Mouse (Mus musculus) heart, postnatal 0 days (tissue): ENCODE results near the gene Tmem56. TPM values are rescaled to one million over a fixed set of nuclear protein-coding genes. Genes with fewer than 3 reads are reported as not detected.

Experiments
- ATAC-seq: fragments of 200-750 bp; cut with Nextera tagmentation; 2 replicates; pipeline ENCODE4 v1.8.0; 2017; ENCODE audit warnings: low read depth, moderate number of reproducible peaks, moderate library complexity; ENCODE audit not compliant: insufficient read depth
- DNase-seq: peaks from one replicate; pipeline ENCODE4 v3.0.0-alpha.2; 2016; ENCODE audit warnings: low spot score
- H3K27ac ChIP-seq: fragments of 300-500 bp; sonication (generic); 2 replicates; pipeline ENCODE4 v1.5.1; 2014; ENCODE audit warnings: low read depth, mild to moderate bottlenecking
- H3K27me3 ChIP-seq: fragments of 300-500 bp; sonication (generic); 2 replicates; pipeline ENCODE4 v1.6.1; 2014; ENCODE audit warnings: low read length, mixed read lengths; ENCODE audit not compliant: control insufficient read depth, insufficient read depth
- H3K36me3 ChIP-seq: fragments of 300-500 bp; sonication (generic); replicated peaks from 2 replicates; pipeline ENCODE4 v1.6.1; 2014; ENCODE audit warnings: low read length, mixed read lengths; ENCODE audit not compliant: control insufficient read depth, insufficient read depth
- H3K4me1 ChIP-seq: fragments of 300-500 bp; sonication (generic); 2 replicates; pipeline ENCODE4 v1.6.1; 2014; ENCODE audit warnings: antibody characterized with exemption; ENCODE audit not compliant: control insufficient read depth, insufficient read depth
- H3K4me2 ChIP-seq: fragments of 300-500 bp; sonication (generic); 2 replicates; pipeline ENCODE4 v1.6.1; 2014; ENCODE audit warnings: low read depth, mild to moderate bottlenecking, low read length, moderate library complexity
- H3K4me3 ChIP-seq: fragments of 300-500 bp; sonication (generic); 2 replicates; pipeline ENCODE4 v1.5.1; 2014; ENCODE audit warnings: low read depth, low read length
- H3K9ac ChIP-seq: fragments of 300-500 bp; sonication (generic); replicated peaks from 2 replicates; pipeline ENCODE4 v1.6.1; 2014; ENCODE audit warnings: low read depth, low read length, mixed read lengths
- H3K9me3 ChIP-seq: fragments of 300-500 bp; sonication (generic); replicated peaks from 2 replicates; pipeline ENCODE4 v1.6.1; 2016; ENCODE audit warnings: low read length; ENCODE audit not compliant: control insufficient read depth
- CTCF ChIP-seq: IDR thresholded peaks from 2 replicates; pipeline ENCODE4 v1.5.1; 2016; ENCODE audit warnings: antibody characterized with exemption, control low read depth, low read depth
- EP300 ChIP-seq: IDR thresholded peaks from 2 replicates; pipeline ENCODE4 v1.6.1; 2016; ENCODE audit warnings: antibody characterized with exemption, low read depth
- WGBS: fragments of 180-500 bp; shearing (Covaris S2); extraction: QIAGEN DNeasy Blood & Tissue Kit; methylation state at CpG from one replicate; pipeline ENCODE4 v1.1.7; 2014; 5-methylcytosine and 5-hydroxymethylcytosine counted together
- polyA plus RNA-seq: library from polyadenylated mRNA; unstranded; fragments of >200 nt; fragmentation: Nextera tagmentation; extraction: Ambion mirVana; gene quantifications from 2 replicates; pipeline ENCODE4 v1.2.1, GENCODE M21; 2015
- total RNA-seq: library from RNA; depleted of rRNA; stranded (reverse); fragments of >200 nt; gene quantifications from 2 replicates; pipeline ENCODE4 v1.2.3, GENCODE M21; 2014; ENCODE audit warnings: low replicate concordance

Gene Tmem56
- total and polyA plus RNA-seq, 2 experiments from 2014 or later, result 0.36 to 4.4 TPM

GRCm38 (mm10) chr3:121176011-121176410 lies 106.9 kb downstream of the Tmem56 start:
- Histone ChIP-seq H3K4me3 (no peak overlapping the region), H3K27me3 (no peaks in the 10 kb centered on the region), H3K4me2 (no peak overlapping the region), H3K36me3 (no peaks in the 10 kb centered on the region), H3K4me1 (no peaks in the 10 kb centered on the region), H3K9ac (no peak overlapping the region), H3K27ac (no peak overlapping the region), H3K9me3 (no peaks in the 10 kb centered on the region)
- WGBS, result 88% methylated on average over 1 of the region's 1 CpGs
- ATAC-seq, result no peak
- TF ChIP-seq EP300 (no peak), CTCF (no peak)
- no peak for DNase-seq

GRCm38 (mm10) chr3:121174248-121174945 lies 108.5 kb downstream of the Tmem56 start:
- 50% methylated on average over 9 of the region's 9 CpGs for WGBS
- H3K36me3 ChIP-seq, result no peaks in the 10 kb centered on the region
- ATAC-seq (no peak), DNase-seq (no peak)
- H3K4me2 ChIP-seq, result no peak overlapping the region
- no peak for TF ChIP-seq EP300
- no peak for TF ChIP-seq CTCF
- H3K27me3 ChIP-seq, result no peaks in the 10 kb centered on the region
- H3K9ac ChIP-seq, result no peak overlapping the region
- no peaks in the 10 kb centered on the region for H3K4me1 ChIP-seq
- no peaks in the 10 kb centered on the region for H3K9me3 ChIP-seq
- no peak overlapping the region for H3K27ac ChIP-seq
- H3K4me3 ChIP-seq, result no peak overlapping the region

- Histone ChIP-seq H3K4me2 (no peak overlapping the region), H3K9ac (no peak overlapping the region), H3K9me3 (no peaks in the 10 kb centered on the region), H3K27ac (no peak overlapping the region), H3K27me3 (no peaks in the 10 kb centered on the region), H3K4me1 (no peaks in the 10 kb centered on the region), H3K4me3 (no peak overlapping the region), H3K36me3 (no peaks in the 10 kb centered on the region)
- TF ChIP-seq EP300 (no peak), CTCF (no peak)
- DNase-seq (no peak), ATAC-seq (no peak)
- 79% methylated on average over 2 of the region's 2 CpGs for WGBS
Observed at GRCm38 (mm10) chr3:121172718-121173117, 110.2 kb downstream of the Tmem56 start.

- Histone ChIP-seq H3K9ac (no peak overlapping the region; the same call in 1 of the 2 replicates), H3K4me1 (no peaks in the 10 kb centered on the region), H3K9me3 (no peaks in the 10 kb centered on the region), H3K27me3 (no peaks in the 10 kb centered on the region), H3K36me3 (no peaks in the 10 kb centered on the region), H3K4me2 (peak overlapping the region; percentile 73), H3K4me3 (peak overlapping the region; percentile 65), H3K27ac (no peak overlapping the region)
- 0 out of 2 replicates have a peak, but pooled peaks have one; percentile 5 for ATAC-seq
- WGBS, result 40% methylated on average over 6 of the region's 6 CpGs
- no peak for DNase-seq
- no peak for TF ChIP-seq EP300
- no peak for TF ChIP-seq CTCF
Observed at GRCm38 (mm10) chr3:121171872-121172265, 111.0 kb downstream of the Tmem56 start.

- Histone ChIP-seq H3K4me2 (peak within 1 kb of the TSS; percentile 73), H3K4me3 (peak within 1 kb of the TSS; percentile 65), H3K36me3 (no peaks in the 10 kb centered on the region), H3K4me1 (no peaks in the 10 kb centered on the region), H3K9me3 (no peaks in the 10 kb centered on the region), H3K9ac (peak within 1 kb of the TSS; percentile 54), H3K27me3 (no peaks in the 10 kb centered on the region), H3K27ac (peak within 1 kb of the TSS; percentile 54; the same call in 1 of the 2 replicates)
- no peak for TF ChIP-seq EP300
- TF ChIP-seq CTCF, result peak; percentile 92
- peak; percentile 84 for DNase-seq
- under 1% methylated on average over 40 of the region's 40 CpGs for WGBS
- peak; percentile 96 for ATAC-seq
Observed at GRCm38 (mm10) chr3:121171243-121171871, 111.5 kb downstream of the Tmem56 start, which contains the start of gene Rwdd3. Gene Rwdd3 (minus strand): TSS chr3:121171695.
